In genomic region chr13:74534864-74535263, GRCm38 (mm10) we compare ENCODE assay signal across 8 mouse cellular contexts. TPM values are rescaled to one million over a fixed set of nuclear protein-coding genes. Genes with fewer than 3 reads are reported as not detected.
DNase-seq lines count a peak whose midpoint lies in the region; ATAC-seq and TF ChIP-seq lines count a peak whose summit lies in the region.
"Not testable (repeated sequence)": the region's sequence is repeated elsewhere in the genome, so short reads cannot be mapped to it uniquely, and the experiment has no call there.

No protein-coding gene starts in this region.

- H3K4me3 ChIP-seq in CH12.LX (replicated peaks in 1 of 3; ENCODE audit: low read depth in 2 of 3, low read length in 2 of 3, poor library complexity in 1 of 3); embryonic facial prominence, embryonic 14.5 days (ENCODE audit: low read depth, low read length); kidney, embryonic 16.5 days (ENCODE audit: low read length); liver, adult 2 months (ENCODE audit: insufficient read depth, low read depth, low read length): not testable (repeated sequence)

- TF ChIP-seq RAD21 in CH12.LX (IDR thresholded peaks at IDR 0.05; ENCODE audit: low read depth, low read length): peak; percentile 39

- dilution Hi-C loops in CH12.LX (cut with MboI; ENCODE audit: extremely low pct_ligation_motif_present, extremely low pct_unique_long_range_greater_than_20kb, low sequenced_read_pairs): not testable (repeated sequence)

- ATAC-seq in embryonic facial prominence, embryonic 14.5 days (ENCODE audit: low read depth): peak; percentile 71; the same call in 1 of the 2 replicates
- ATAC-seq in kidney, embryonic 16.5 days (ENCODE audit: low FRiP score, low TSS enrichment): peak; percentile 63; the same call in 1 of the 2 replicates

- H3K27me3 ChIP-seq in CH12.LX (replicated peaks); embryonic facial prominence, embryonic 14.5 days (replicated peaks; ENCODE audit: control insufficient read depth, insufficient read depth, low read length); kidney, embryonic 16.5 days (ENCODE audit: insufficient read depth, low read length); liver, adult 2 months (ENCODE audit: control insufficient read depth, insufficient read depth, low read length): not testable (repeated sequence)

- TF ChIP-seq EP300 in CH12.LX (IDR thresholded peaks at IDR 0.05; ENCODE audit: low read length): not testable (repeated sequence)

- WGBS in embryonic facial prominence, embryonic 14.5 days: 6% methylated on average over 3 of the region's 3 CpGs
- 18% methylated on average over 3 of the region's 3 CpGs for WGBS in kidney, embryonic 16.5 days
- 22% methylated on average over 3 of the region's 3 CpGs for WGBS in liver, adult 2 months

- intact Hi-C loops in heart, postnatal 10 days (cut with DNase I): loop anchor here (2.0 kb wide), 1 partner anchor 194 kb away; no protein-coding TSS in a partner anchor

- in situ Hi-C loops in CH12.LX (cut with MboI; ENCODE audit: low pct_ligation_motif_present, low pct_unique_long_range_greater_than_20kb, low sequenced_read_pairs): not testable (repeated sequence)

- H3K4me2 ChIP-seq in CH12.LX (ENCODE audit: insufficient read depth, low read depth, poor library complexity, severe bottlenecking): 0 out of 2 replicates have a peak overlapping the region, but pooled peaks have one; percentile 17
- H3K4me2 ChIP-seq in embryonic facial prominence, embryonic 14.5 days (ENCODE audit: low read depth, low read length); kidney, embryonic 16.5 days (replicated peaks; ENCODE audit: low read depth, low read length): not testable (repeated sequence)

- H3K36me3 ChIP-seq in CH12.LX (replicated peaks in 1 of 2; ENCODE audit: control insufficient read depth in 1 of 2, insufficient read depth in 1 of 2, low read length in 1 of 2); embryonic facial prominence, embryonic 14.5 days (ENCODE audit: control insufficient read depth, insufficient read depth, low read length); kidney, embryonic 16.5 days (ENCODE audit: insufficient read depth, low read length); liver, adult 2 months (ENCODE audit: control insufficient read depth, insufficient read depth, low read length): not testable (repeated sequence)

- not testable (repeated sequence) for H3K27ac ChIP-seq in CH12.LX (ENCODE audit: insufficient read depth, low read depth); embryonic facial prominence, embryonic 14.5 days (replicated peaks; ENCODE audit: low read depth, low read length); kidney, embryonic 16.5 days (ENCODE audit: low read length); liver, adult 2 months (replicated peaks; ENCODE audit: insufficient read depth, low read depth, low read length)

- not testable (repeated sequence) for H3K9me3 ChIP-seq in CH12.LX (replicated peaks; ENCODE audit: low read length); embryonic facial prominence, embryonic 14.5 days (ENCODE audit: control insufficient read depth, low read length); kidney, embryonic 16.5 days (ENCODE audit: low read length)

- TF ChIP-seq POLR2A in CH12.LX (IDR thresholded peaks at IDR 0.05; ENCODE audit: low read depth, low read length); brain, embryonic 14.5 days (IDR thresholded peaks at IDR 0.05; ENCODE audit: borderline replicate concordance, extremely low read depth, insufficient read depth, insufficient read length, poor library complexity, severe bottlenecking); liver, adult 2 months (IDR thresholded peaks at IDR 0.05; ENCODE audit: extremely low read depth, insufficient read depth, low read length): not testable (repeated sequence)

- H3K4me1 ChIP-seq in CH12.LX (ENCODE audit: control insufficient read depth in 1 of 2, insufficient read depth in 2 of 2); embryonic facial prominence, embryonic 14.5 days (ENCODE audit: control insufficient read depth, insufficient read depth, low read length); kidney, embryonic 16.5 days (ENCODE audit: insufficient read depth, low read length); liver, adult 2 months (ENCODE audit: control insufficient read depth, insufficient read depth, low read length): not testable (repeated sequence)

- peak; percentile 75 for DNase-seq in CH12.LX (ENCODE audit: extremely low read depth)
- peak; percentile 83 for DNase-seq in brain, embryonic 14.5 days (ENCODE audit: low read depth)
- DNase-seq in embryonic facial prominence, embryonic 14.5 days (ENCODE audit: low spot score): peak; percentile 72
- peak; percentile 57 to 74 for DNase-seq in heart, postnatal 10 days
- peak; percentile 61 for DNase-seq in liver, adult 2 months (ENCODE audit: extremely low read depth, low read depth, low spot score)
- DNase-seq in neural tube, embryonic 10.5 days (ENCODE audit: extremely low spot score, low spot score): peak; percentile 55
- DNase-seq in spleen, postnatal 4 days (ENCODE audit: low spot score in 2 of 2): peak; percentile 35 to 63

- peak; percentile 26 to 62; a peak in 3 of 4 replicates for TF ChIP-seq CTCF in CH12.LX (conservative IDR thresholded peaks at IDR 0.05 in 1 of 2, IDR thresholded peaks at IDR 0.05 in 1 of 2; ENCODE audit: low read depth in 2 of 2, low read length in 2 of 2)
- TF ChIP-seq CTCF in brain, embryonic 14.5 days (IDR thresholded peaks at IDR 0.05; ENCODE audit: borderline replicate concordance, extremely low read depth, insufficient read depth, insufficient read length): peak; percentile 47; the same call in 1 of the 2 replicates
- TF ChIP-seq CTCF in liver, adult 2 months (IDR thresholded peaks at IDR 0.05; ENCODE audit: low read depth, low read length): peak; percentile 48

- not testable (repeated sequence) for H3K79me2 ChIP-seq in CH12.LX (replicated peaks; ENCODE audit: control insufficient read depth, extremely low read depth, insufficient read depth, poor library complexity, severe bottlenecking); liver, adult 2 months (ENCODE audit: control insufficient read depth, insufficient read depth, low read length)

- H3K9ac ChIP-seq in CH12.LX (ENCODE audit: insufficient read depth, low read depth); embryonic facial prominence, embryonic 14.5 days (ENCODE audit: low read depth, low read length); kidney, embryonic 16.5 days (replicated peaks; ENCODE audit: low read length); liver, adult 2 months (ENCODE audit: low read depth, low read length): not testable (repeated sequence)

TF ChIP-seq in CH12.LX, 34 proteins besides CTCF, POLR2A, EP300 and RAD21:
- peak; percentile 62 for TF ChIP-seq SMC3 (IDR thresholded peaks at IDR 0.05; ENCODE audit: low read depth, low read length)

RNA-seq across cellular contexts. Expression of gene Zfp825, which starts 41.1 kb away (rescaled TPM):
- 7.4 and 9.0 TPM in 2 replicates for total RNA-seq in CH12.LX (2012; rRNA removed)
- total RNA-seq in CH12.LX (2014; rRNA removed): 22.5 and 30.6 TPM in 2 replicates
- polyA plus RNA-seq in CH12.LX (2012; ENCODE audit: insufficient read length, low read depth): 10.3 and 10.9 TPM in 2 replicates
- polyA plus RNA-seq in brain, embryonic 14.5 days (2012; rRNA removed): 5.8 and 7.3 TPM in 2 replicates
- polyA plus RNA-seq in embryonic facial prominence, embryonic 14.5 days (2014; fragmentation: Nextera tagmentation; extraction: Ambion mirVana): 16.0 and 19.2 TPM in 2 replicates
- total RNA-seq in heart, postnatal 10 days (2021): 1 to 10 TPM; 6.4 to 6.5 TPM
- polyA plus RNA-seq in kidney, embryonic 16.5 days (2015; fragmentation: Nextera tagmentation; extraction: Ambion mirVana): 25.7 and 27.4 TPM in 2 replicates
- 11.8 and 19.3 TPM in 2 replicates for total RNA-seq in liver, adult 2 months (2014; rRNA removed)
- polyA plus RNA-seq in liver, adult 2 months (2012; rRNA removed): 2.2 and 2.8 TPM in 2 replicates
